Mouse (Mus musculus) urinary bladder, postnatal 10 days (tissue): Measurements from ENCODE around the gene Cstl1.
"Not testable (repeated sequence)": the region's sequence is repeated elsewhere in the genome, so short reads cannot be mapped to it uniquely, and the experiment has no call there.

Experiments used
- DNase-seq: peaks from one replicate; pipeline ENCODE4 v3.0.0; 2022; ENCODE audit warnings: low spot score

Gene Cstl1

DNA sequence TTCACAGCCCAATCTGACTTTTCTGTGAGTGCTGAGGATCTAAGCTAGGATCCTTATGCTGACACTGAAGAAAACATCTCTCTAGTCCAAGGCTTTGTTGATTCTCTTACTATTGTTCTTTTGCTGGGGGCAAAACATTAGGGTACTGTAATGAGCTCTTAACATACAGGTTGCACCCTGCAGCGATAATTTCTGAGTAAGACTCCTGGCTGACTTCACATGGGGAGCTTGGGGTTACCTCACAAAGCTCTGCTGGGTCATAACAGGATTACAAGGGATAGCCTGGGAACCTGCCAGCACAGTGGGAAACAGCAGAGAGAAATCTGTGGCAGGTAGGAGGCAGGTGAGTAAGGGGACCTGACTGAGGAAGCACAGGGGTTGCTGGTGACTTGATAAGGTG lies at the start of gene Cstl1:
Gene Cstl1, plus strand, starts transcription at position 301 of the 400 bp plus-strand sequence.
- DNase-seq: no peak

DNA sequence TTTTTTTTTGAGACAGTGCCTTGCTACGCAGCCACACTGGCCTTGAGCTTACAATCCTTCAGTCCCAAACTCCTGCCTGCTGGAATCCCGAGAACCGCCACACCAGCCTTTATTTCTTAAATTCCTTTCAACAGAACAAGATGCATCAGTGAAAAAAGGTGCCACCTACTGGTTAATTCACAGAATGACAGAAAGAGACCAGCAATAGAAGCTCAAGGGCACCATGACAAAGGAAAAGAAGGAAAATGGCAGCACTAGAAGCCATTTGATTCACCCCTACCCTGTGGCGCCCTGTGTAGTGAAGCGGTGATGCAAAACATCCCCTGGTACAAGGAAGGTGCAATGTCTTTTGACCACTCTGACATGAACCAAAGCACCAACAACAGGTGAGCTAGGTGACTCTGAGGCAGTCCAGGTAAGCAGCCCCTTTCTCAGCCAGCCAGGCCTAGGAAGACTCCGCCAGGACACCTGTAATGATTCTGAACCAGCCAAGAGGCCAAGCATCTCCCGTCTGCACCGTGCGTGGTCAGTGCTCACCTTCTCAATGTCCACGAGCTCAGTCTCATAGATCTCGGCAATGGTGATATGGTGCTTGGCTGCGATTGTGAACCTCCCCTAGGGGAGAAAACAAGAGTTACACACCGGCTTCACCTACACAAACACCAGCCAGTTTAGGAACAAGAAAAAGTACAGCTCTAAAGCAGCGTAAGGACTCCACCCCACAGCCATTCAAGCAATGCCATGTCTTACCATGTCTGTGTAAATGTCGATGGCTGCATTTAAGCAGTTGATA lies 43.6 kb upstream of the Cstl1 start:
- no peak for DNase-seq

DNA sequence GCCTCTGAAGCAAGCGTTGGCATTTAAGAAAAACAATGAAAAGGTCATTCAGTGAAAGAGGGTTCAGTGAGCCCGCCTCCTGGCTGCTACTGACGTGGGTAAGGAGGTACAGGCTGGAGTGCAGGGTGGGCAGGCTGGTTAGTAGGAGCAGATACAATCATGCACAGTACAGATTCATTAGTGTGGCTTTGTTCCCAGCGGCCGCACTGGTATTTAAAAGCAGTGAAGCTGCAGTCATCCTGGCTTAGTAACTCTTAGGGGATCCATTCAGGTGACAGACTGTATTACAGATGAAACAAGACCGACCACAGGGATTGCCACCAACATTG lies 43.0 kb upstream of the Cstl1 start:
- DNase-seq: no peak

DNA sequence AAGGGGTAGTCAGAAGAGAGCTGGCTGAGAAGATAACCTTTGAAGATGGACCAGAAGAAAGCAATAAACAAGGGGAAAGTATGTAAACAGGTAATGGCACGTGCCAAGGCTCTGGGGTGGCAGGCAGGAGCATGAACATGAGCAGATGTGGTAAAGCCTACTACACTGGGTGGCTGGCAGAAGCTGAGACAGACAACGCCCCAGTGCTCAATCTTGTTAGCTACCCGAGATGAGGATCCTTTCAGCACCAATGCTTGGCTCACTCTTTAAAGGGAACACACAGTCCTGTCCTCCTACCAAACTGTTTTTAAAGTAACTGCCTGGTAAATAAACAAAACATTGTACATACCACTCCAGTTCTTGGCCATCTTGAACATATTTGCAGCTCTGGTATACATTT lies 37.8 kb upstream of the Cstl1 start:
- no peak for DNase-seq

DNA sequence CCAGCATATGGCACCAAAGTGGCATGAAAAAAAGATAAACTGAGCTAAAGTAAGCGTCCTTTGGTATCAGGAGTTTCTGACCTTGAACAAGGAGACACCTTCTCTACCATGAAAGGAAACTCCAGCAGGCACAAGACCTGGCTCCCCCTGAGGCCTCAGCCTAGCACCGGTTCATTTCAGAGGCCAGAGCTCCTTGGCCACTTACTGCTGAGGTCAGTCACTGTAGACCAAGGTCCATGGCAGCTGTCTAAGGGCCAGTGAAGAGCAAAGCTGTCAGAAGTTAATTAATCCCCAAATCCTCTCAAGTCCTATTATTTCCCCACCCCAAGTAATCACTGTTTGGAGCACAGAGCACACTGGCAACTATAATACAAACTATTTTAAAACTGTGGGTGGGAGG lies 33.1 kb upstream of the Cstl1 start:
- DNase-seq: no peak

DNA sequence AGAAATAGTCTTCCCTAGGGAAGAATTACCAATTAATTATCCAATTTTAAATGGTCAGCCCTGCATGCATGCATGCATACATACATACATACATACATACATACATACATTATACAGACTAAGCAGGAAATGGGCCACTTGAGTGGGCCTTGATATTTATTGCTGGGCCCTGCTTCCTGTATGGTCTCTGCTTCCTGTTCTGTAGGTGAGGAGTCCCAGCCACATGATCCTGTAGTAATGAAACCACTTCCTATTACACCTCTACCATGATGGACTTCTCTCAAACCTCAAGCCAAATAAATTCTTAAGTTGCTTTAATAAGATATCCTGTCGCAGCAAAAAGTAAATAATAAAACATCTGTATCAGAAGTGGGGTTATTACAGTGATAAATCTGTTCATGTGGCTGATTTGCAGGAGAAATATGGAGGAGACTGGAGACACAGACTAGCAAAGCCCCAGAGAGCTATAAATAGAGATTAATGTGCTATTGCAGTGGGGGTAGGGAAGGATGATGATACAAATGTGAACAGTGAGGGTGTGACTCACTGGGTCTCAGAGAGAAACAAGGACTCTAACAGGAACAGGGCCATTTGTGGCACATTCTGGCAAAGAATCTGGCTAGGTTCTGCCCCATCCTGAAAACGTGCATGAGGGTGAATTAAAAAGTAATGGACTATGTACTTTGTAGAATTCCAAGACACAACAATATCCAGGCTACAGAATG lies 30.7 kb upstream of the Cstl1 start:
- DNase-seq: no peak

DNA sequence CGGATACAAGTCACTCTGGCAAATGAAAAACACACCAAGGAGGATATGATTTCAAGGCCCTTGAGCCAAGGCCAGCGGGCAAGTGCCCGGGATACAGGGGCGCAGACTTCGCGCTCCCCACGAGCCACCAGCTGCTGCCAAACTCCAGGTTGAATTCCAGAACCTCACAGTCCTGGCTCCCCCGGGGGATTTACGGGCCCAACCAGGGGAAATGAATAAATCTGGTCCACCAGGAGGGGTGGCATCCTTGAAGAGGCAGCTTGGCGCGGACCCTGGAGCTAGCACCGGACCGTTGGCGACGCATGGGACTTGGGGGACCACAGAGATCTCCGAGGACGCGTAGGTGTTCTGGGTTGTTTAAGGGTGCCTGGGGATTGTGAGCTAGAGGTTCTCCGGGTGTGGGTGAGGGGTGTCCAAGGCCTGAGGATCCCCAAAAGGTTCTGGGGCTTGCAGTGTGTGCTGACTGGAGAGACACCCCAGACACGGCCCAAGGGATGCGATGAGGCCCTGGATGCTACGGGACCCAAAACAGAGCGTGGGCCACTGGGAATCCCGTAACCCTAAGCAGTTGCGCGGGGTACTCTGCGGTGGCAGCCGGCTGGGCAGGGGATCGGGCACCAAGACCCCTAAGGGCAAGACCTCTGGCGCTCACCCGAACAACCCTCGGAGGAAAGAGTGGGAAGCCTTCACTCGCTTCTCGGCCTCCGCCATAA lies 18.4 kb upstream of the Cstl1 start:
- no peak for DNase-seq

DNA sequence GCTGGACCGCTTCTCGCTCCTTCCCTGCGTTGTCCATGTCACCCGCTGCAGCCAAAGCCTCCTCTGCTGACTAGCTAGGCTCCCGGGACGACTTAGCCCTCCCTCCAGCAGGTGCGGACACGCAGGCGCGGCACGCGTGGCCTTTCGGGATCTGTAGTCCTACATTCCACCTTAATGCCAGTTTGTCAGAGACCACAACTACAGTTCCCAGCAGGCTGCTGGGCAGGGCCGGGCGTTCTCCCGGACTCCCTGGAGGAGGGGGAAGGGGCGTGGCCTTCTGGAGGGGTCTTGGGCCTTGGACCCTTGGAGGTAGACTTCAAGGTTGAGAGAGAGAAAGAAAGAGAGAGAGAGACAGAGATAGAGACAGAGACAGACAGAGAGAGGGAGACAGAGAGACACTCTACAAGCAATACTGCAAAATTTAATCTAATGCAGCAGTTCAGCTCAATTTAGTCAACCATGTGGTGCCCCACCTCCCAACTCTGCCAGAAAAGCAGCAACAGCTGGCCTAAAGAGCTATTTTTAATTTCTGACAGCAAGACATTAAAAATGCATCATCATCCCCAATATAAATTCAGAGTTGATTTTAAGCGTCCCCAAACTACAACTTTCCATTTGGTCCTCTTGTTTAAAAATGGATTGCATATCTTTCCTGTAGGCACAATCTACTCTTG lies 17.7 kb upstream of the Cstl1 start, which contains the start of gene Napb:
Gene Napb, minus strand, starts transcription at position 141 of the 674 bp plus-strand sequence.
- DNase-seq: peak; percentile 71

DNA sequence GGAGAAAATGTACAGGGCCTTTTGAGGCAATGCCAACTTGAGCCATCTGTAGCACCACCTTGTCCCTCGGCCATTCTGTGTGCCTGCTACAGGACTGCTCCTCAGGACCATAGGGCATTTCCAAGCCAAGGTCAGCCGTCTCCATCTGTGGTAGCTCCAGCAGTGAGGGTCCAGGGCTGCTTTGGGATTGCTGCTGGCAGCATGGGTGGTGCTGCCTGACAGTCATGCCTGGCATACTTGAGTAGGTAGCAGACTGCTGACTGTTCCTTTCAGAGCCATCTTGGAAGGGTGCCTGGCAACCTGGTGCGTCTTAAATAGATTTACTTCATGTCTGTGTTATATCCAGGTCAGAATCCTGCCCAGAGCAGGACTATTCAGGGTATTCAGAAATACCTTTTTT lies 7.2 kb upstream of the Cstl1 start:
- DNase-seq: no peak

DNA sequence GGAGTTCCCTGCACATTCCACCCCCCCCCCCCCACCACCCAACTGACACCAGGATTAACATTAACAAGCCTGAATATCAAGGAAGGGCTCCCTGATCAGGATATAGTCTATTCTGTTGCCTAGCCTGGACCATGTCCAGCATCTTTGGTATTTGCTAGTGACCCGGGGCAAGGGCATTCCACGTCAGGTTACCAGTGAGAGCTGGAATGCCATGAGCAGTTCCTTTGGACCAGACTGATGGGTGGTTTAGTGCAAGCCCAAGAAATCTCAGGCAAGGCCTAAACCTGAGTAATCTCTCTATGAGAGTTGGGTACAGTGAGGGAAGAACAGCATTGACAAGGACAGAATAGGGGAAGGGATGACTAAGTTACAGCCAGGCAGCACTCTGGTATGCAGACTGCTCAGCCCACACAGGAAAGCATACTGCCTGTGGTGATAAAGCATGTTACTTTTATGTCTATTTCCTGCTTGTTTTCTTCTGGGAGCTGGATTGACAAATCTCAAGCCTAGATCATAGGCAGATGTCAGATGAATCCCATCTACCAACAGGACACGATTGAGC lies 6.2 kb upstream of the Cstl1 start:
- no peak for DNase-seq

DNA sequence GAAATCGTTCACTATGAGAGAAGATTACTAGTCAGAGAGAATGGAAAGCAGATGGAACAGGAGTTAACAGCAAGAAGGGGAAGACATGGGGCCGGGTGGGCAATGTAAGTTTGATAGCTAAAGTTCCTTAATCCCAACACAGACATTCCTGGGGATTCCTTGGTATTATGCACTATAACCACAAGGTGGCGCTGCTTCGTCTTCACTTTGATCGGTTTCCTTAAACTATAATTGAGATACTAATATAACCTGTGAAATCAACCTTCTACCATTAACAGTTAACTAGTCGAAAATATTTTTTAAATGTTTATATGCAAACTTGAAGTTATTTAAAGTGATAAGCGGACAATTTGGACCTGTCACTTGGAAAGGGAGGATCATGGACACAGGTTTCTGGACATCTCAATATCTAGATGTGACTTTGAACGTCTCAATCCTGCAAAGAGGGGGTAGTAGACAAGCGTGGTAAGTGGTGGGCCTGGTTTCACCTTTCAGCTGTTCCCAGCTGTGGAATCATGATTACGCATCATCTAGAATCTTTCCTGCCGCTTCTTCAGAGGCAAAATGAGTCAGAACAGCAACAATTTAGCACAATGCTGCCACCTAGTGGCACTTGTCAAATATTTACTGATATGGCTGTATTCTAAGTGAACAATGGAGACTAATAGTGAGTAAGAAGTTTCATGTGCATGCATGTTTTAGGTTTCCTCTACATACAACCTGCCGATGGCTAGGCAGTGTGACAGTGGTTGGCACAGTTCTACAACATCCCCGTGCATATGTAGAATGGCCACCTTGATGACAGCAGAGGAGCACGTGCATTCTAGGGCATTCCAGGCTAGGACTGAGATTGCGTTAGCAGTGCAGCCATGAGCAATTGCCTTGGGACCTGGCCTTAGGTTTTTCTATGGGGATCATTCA lies 2.0 kb downstream of the Cstl1 start:
- no peak for DNase-seq

DNA sequence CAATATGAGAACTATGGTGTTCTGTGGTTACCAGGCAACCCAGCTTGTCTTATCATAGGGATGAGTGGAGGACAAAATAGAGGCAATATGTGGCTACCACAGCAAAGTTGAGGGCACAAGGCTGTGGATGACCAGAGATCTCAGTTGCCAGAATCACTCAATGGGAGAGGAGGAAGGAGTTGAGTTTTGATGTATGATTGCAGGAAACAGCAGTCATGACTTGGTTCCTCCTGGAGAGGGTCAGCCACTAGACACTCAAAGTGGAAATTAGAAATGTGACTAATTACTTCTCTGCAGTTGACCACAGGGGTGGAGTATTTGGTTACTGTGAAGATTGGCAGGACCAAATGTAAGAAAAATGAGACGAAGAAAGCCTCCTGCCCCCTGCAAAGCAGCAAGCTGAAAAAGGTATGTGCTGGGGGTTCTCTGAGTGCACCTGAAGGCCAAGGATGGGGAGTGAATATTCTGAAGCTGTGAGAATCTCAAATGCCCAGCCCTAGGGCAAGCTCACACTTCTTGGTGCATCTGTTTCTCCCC lies 4.2 kb downstream of the Cstl1 start:
- no peak for DNase-seq

DNA sequence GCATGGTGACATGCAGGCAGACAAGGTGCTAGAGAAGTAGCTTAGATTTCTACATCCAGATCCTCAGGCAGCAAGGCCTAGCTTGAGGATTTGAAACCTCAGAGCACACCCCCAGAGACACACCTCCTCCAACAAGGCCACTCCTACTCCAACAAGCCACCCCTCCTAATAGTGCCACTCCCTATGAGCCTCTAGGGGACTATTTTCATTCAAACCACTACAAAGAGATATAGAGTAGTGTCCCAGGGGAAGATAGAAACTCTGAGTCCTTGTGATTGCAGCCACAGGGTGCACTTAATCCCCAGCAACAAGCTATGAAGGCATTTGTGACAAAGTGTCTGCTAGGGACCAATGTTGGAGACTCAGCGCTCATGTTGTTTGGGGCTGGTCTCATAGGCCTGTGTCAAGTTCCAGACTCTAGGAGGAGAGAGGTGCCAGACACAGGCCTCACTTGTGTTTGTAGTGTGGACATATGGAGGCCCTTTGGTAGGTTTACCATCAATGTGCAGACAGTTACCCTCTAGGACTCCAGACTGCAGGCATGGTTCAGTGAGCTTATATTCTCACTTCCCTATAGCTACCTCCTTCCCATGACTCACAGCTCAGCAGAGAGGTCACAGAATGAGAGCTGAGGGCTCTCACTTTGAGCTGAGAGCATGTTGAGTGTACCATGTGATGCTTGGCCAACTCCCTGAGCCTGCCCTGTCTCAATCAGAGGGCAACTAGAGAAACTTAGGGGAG lies 13.7 kb downstream of the Cstl1 start:
- no peak for DNase-seq

DNA sequence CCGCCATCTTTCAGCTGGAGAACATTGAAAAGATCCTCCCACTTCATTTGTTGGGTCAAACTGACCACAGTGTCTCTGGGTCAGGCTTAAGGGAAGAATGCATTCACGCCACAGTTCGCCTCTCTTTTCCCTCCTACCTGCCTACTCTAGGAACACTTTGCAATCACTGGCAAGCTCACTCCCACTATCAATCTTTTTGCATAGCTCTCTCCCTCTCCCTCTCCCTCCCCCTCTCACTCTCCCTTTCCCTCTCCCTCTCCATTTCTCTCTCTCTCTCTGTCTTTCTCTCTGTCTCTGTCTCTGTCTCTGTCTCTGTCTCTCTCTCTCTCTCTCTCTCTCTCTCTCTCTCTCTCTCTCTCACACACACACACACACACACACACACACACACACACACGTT lies 21.2 kb downstream of the Cstl1 start, which contains the start of gene Cst11:
Gene Cst11, minus strand, starts transcription at position 101 of the 400 bp plus-strand sequence.
- DNase-seq: not testable (repeated sequence)

DNA sequence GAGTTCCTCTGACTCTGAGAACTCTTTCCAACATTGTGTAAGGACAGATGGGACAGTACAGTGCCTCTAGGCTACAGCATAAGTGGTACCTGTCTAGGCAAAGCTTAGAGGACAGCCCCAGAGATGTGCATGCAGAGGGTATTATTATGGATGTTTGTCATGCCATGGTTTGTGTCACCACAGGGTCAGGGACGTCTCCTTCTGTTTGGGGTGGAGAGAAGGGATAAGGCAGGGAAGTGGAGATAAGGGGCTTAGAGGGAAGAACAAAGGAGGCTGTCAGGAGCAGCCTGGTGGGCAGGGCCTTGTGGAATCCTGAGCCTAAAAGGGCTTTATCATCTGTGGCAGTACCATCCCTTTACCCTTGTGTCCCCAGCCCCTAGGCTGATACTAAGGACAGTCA lies 31.6 kb downstream of the Cstl1 start, which contains the start of gene 8030411F24Rik:
Gene 8030411F24Rik, plus strand, starts transcription at position 301 of the 400 bp plus-strand sequence.
- no peak for DNase-seq

DNA sequence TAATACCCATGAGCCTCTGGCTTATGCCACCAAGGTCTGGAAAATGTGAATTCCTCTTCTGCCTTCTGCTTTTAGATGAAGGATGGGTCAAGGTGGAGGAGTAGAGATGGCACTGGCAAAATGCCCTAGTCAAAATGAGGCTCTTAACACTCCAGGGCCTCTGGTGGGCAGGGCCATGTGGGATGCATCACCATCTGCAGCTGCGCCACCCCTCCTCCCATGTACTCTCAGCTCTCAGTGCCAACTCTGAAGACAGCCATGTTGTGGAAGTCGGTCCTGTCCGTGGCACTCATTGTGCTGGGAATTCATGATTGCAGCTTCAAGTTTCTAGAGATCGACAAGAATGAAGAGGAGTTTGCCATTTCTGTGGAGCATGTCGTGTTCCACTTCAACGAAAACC lies 39.0 kb downstream of the Cstl1 start, which contains the start of gene Cst12:
Gene Cst12, plus strand, starts transcription at position 220 of the 400 bp plus-strand sequence.
- DNase-seq: no peak

DNA sequence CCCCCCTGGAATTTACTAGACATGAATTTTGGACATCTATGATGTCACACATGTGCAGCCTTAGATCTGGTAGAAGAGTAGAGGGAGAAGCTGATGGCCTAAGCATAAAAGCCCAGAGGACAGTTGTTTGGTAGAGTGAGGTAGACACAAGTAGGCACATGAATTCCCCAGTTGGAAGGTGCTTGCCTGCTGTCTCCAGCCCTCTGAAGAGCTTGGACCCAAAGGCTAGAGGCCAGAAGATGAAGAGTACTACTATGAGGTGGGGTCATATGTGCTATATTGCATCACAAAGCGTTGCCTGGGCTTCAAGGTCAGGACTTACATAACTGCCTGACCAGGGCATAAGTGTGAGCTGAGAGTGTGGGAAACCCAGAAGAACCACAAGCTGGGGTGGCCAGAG lies 48.3 kb downstream of the Cstl1 start, which contains the start of gene Cst8:
Gene Cst8, plus strand, starts transcription at position 301 of the 400 bp plus-strand sequence.
- no peak for DNase-seq

DNA sequence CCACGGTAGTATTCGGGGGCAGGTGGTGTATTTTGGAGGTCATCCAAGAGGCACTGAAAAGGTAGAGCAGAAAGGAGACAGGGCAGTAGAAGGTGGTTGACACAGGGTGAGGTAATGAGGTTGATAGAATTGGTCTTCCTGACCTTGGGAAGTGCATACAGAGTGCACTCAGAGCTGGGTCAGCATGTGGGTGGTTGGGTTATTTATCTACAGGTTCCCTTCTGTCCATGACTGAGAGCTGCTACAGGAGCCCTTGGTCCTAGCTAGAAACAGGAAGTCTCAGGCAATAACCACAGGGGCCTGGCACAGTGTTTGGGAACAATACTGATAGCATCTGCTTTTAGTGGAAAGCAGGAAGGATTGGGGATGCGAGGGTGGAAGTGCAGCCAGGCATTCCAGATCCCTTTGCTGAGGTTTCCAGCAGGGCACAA lies 51.3 kb downstream of the Cstl1 start:
- DNase-seq: no peak
